Mouse (Mus musculus): Measurements from ENCODE around the gene Ghrl. TPM values are rescaled to one million over a fixed set of nuclear protein-coding genes. Genes with fewer than 3 reads are reported as not detected.

The Ghrl gene
- polyA plus RNA-seq, 3 experiments from 2014 or later: 0.64 to 0.73 TPM; not detected in 1

DNA sequence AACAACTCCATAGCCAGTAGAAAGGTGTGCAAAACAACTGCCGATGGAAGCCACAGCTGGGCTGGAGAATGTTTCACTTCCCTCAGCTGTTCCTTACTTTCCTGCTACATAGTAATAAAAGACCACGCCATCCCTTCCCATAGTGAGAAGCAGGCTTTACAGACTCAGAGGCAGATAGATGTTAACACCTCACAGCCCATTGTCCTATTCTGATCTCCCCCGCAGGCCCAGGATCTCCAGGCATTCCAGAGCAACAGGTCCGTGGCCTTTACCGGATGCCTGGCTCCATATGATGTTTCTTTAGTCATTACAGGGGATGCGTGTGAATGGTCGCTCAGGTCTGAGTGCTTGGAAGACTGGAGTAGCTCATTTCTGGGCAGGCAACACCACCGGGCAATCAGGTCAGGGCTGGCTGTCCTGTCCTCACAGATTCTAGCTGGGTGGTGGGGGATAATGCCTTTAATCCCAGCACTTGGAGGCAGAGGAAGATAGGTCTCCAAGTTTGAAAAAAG is 52.0 kb downstream of the Ghrl start:
- no peak for ATAC-seq

Other genes with a start within 250 kb of the Ghrl start
- under 1 TPM in 2 of 3 experiments, not detected in 1; 0.32 to 0.47 TPM for gene Il17rc, start 248.5 kb downstream of the Ghrl start, polyA plus RNA-seq (2017; shearing (Covaris generic))
- 1 to 10 TPM; 6.1 to 9.2 (median 8.1) TPM for gene Creld1, start 236.6 kb downstream of the Ghrl start, polyA plus RNA-seq (2017; shearing (Covaris generic))
- under 1 TPM in 1 of 3 experiments, not detected in 2; 0.17 TPM for gene Prrt3, start 217.9 kb downstream of the Ghrl start, polyA plus RNA-seq (2017; shearing (Covaris generic))
- 10 to 100 TPM; 57.0 to 69.1 (median 62.4) TPM for gene Emc3, start 188.2 kb downstream of the Ghrl start, polyA plus RNA-seq (2017; shearing (Covaris generic))
- gene Fancd2, start 188.2 kb downstream of the Ghrl start, polyA plus RNA-seq (2017; shearing (Covaris generic)): 1 to 10 TPM; 1.4 to 9.7 (median 2.0) TPM
- not detected for gene Fancd2os, start 119.2 kb downstream of the Ghrl start, polyA plus RNA-seq (2017; shearing (Covaris generic))
- 100 to 1,000 TPM; 274 to 315 (median 285) TPM for gene Brk1, start 115.1 kb downstream of the Ghrl start, polyA plus RNA-seq (2017; shearing (Covaris generic))
- gene Vhl, start 95.9 kb downstream of the Ghrl start, polyA plus RNA-seq (2017; shearing (Covaris generic)): 10 to 100 TPM in 2 of 3 experiments, 1 to 10 TPM in 1; 9.9 to 12.3 (median 12.0) TPM
- gene Irak2, start 81.4 kb downstream of the Ghrl start, polyA plus RNA-seq (2017; shearing (Covaris generic)): 10 to 100 TPM; 18.1 to 35.7 (median 21.5) TPM
- gene Tatdn2, start 22.8 kb downstream of the Ghrl start, polyA plus RNA-seq (2017; shearing (Covaris generic)): 1 to 10 TPM; 3.2 to 7.7 (median 7.5) TPM
- gene Sec13, start 20.9 kb upstream of the Ghrl start, polyA plus RNA-seq (2017; shearing (Covaris generic)): 100 to 1,000 TPM; 145 to 155 (median 153) TPM

All from inflammation-experienced regulatory T-cells, adult 6 months (primary cell).